Mouse (Mus musculus): ENCODE results near the gene Wsb1.
"Not testable (repeated sequence)": the region's sequence is repeated elsewhere in the genome, so short reads cannot be mapped to it uniquely, and the experiment has no call there.

The Wsb1 gene

DNA sequence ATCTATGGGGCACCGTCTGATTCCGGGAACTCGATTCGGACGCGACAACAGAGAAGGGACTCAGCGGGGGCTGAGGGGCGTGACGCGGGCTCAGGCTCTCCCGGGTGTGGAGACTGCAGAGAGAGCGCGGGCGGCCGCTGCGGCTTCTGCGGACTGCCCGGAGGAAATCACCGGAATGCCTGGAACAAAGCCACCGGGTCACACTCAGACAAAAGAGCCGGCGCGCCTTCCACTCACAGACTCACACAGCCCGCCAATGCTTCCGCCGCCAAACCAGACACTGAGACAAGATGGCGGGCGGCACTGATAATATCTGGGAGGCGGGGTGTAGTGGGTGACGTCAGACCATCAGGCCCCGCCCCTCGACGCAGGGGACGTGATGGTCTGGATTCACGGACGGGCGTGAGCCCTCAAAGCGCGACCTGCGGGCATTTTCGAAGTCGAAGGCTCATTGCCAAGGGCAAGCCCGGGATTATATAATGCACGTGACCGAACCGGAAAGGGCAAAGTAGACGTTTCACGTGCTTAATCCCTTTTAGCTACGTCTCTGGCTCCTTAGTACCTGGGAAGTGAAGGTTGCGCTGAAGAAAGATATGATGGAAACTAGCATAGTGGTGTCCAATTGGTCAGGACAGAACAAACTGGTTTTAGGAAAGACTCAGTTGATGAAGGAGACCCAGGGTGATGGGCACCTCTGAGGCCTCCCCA lies at the start of gene Wsb1:
TSS of gene Wsb1 (minus strand) at position 281 of the 708 bp plus-strand sequence.
- DNase-seq (ENCODE audit: low spot score in 2 of 2), result peak; percentile 84 to 93

DNA sequence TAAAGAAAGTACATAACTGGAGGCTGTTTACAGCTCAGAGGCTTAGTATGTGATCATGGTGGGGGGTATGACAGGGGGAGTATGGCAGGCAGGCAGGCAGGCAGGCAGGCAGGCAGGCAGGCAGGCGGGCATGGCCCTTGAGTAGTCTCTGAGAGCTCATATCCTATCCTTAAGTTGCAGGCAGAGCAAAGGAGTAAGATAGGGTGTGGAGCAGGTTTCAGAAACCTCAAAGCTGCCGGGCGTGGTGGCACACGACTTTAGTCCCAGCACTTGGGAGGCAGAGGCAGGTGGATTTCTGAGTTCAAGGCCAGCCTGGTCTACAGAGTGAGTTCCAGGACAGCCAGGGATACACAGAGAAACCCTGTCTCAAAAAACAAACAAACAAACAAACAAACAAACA lies 49.8 kb upstream of the Wsb1 start:
- not testable (repeated sequence) for DNase-seq (ENCODE audit: low spot score in 2 of 2)

- no peak for DNase-seq (ENCODE audit: low spot score in 2 of 2)
Observed at GRCm38 (mm10) chr11:79303109-79303508, 48.6 kb upstream of the Wsb1 start.

GRCm38 (mm10) chr11:79299719-79300431 lies 45.4 kb upstream of the Wsb1 start:
- DNase-seq (ENCODE audit: low spot score in 2 of 2), result no peak

DNA sequence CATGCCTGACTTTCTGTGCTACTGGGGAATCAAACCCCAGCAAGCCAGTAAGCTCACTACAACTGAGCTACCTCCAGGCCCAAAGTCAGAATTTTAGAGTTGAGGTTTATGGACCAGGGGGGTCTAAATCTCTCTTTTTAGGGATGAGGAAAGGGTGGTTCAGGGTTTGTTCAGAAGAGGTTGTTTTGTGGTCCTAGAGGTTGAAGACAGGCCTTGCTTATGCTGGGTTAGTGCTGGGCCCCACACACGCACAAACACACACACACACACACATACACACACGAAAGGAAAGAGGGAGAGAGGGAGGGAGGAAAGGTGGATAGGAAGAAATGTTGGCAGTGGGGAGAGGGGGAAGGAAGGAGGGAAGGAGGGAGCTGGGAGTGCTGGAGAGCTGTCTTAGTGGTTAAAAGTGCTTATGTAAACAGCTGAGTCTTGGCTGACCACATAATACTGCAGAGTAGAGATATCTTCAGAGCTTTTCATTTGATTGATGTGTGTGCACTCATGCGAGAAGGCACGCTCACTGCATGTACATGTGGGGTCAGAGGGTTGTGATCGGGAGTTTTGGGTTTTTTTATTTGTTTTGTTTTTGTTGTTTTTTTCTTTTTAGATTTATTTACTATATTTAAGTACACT lies 42.5 kb upstream of the Wsb1 start, which contains the start of gene Gm9964:
TSS of gene Gm9964 (minus strand) at position 51 of the 636 bp plus-strand sequence.
- no peak for DNase-seq (ENCODE audit: low spot score in 2 of 2)

- peak in 1 of 2 experiments; percentile 52 for DNase-seq (ENCODE audit: low spot score in 2 of 2)
Observed at GRCm38 (mm10) chr11:79296167-79296566, 41.7 kb upstream of the Wsb1 start.

DNA sequence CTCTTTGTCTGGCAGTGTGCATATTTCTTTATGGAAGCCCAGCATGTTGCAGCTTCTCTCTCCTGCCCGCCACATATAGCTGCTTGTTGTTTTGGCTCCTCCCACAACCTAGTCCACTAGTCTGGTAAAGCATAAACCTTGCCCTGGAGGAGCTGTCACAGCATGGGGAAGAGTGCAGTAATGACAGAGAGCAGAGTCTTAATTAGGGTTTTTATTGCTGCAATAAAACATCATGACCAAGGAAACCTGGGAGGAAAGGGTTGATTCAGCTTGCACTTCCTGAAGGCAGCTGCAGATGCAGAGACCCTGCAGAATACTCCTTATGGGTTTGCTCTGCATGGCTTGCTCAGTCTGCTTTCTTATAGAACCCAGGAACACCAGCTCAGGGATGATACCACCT lies 39.5 kb upstream of the Wsb1 start:
- no peak for DNase-seq (ENCODE audit: low spot score in 2 of 2)

DNA sequence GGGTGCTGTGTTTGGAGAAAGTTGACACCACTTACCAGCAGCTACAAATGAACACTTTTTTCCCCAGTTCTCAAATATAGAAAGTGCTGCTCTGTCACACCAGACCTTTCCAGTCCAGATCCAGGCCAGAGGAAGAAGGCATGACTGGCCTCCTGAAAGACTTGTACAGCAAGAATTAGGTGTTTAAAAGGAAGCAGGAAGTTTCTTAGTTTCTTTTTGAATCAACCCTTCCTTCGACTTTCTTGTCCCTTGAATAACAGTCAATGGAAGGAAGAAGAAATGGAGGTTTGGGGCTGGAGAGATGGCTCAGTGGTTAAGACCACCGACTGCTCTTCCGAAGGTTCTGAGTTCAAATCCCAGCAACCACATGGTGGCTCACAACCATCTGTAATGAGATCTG lies 38.6 kb upstream of the Wsb1 start:
- DNase-seq (ENCODE audit: low spot score in 2 of 2), result no peak

GRCm38 (mm10) chr11:79292130-79292529 lies 37.7 kb upstream of the Wsb1 start:
- no peak for DNase-seq (ENCODE audit: low spot score in 2 of 2)

DNA sequence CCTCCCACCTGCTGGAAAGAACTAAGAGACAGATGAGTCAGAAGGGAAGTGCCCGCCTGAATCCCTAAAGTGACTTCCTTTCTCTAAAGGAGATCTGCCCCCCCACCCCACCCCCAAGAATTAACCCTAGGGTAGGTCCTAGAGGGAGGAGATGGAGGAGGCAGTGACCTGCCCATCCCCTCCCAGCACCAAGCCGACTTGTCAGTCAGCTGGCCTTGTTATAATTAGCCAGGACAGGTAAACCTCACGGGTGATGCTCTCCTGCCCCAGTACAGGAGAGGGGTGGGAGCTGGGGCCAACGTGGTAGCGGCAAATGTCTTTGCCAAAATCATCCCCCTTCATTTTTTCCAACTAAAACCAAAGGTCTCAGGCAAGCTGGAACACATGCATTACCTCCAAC lies 37.2 kb upstream of the Wsb1 start:
- no peak for DNase-seq (ENCODE audit: low spot score in 2 of 2)

- no peak for DNase-seq (ENCODE audit: low spot score in 2 of 2)
Observed at GRCm38 (mm10) chr11:79290473-79290872, 36.0 kb upstream of the Wsb1 start.

DNA sequence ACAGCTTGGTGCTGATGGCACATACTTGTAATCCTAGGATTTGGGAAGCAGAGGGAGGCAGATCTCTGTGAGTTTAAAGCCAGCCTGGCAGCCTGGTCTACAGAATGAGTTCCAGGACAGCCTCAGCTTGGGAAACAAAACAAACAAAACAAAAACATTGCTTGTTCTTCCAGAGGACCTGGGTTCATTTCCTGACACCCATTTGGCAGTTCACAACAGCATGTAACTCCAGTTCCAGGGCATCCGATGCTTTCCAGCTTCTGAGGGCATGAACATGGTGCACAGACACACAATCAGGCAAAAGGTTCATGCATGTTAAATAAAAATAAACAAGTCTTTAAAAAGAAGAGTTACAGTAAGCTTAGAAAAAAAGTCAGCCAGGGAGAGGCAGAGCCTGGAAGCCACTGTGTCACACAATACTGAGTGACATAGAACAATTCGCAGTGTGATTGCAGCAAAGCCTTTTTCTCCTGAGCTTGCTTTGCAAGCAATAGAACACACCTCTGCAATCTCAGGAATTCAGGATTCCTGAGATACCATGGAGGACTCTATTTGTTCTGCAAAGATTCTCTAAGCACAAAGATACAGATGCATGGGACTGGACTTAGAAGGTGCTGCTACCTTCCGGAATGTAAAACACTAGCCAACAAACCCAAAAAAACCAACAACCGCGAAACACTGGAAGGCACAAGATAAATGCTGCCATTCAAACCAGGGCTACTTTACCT lies 34.6 kb upstream of the Wsb1 start:
- DNase-seq (ENCODE audit: low spot score in 2 of 2), result no peak

- DNase-seq (ENCODE audit: low spot score in 2 of 2), result no peak
Observed at GRCm38 (mm10) chr11:79288278-79288843, 33.9 kb upstream of the Wsb1 start.

DNA sequence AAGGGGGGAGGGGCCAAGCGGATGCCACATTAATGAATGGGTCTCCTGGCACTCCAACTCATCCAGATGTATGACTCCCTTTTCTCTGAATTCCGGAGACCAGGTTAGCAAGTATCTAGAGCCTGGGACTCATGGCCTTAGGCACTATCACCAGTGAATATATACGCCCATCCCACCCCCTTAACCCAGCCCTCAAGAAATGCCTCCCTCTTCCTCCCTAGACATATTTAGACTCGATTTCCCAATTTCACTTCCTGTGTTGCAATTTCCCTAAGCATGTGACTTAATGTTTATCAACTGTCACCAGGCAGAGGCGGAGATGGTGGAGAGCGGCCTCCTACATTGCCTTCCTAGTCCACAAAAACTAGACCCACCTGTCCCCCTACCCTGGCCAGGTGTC lies 33.0 kb upstream of the Wsb1 start:
- DNase-seq (ENCODE audit: low spot score in 2 of 2), result no peak

DNA sequence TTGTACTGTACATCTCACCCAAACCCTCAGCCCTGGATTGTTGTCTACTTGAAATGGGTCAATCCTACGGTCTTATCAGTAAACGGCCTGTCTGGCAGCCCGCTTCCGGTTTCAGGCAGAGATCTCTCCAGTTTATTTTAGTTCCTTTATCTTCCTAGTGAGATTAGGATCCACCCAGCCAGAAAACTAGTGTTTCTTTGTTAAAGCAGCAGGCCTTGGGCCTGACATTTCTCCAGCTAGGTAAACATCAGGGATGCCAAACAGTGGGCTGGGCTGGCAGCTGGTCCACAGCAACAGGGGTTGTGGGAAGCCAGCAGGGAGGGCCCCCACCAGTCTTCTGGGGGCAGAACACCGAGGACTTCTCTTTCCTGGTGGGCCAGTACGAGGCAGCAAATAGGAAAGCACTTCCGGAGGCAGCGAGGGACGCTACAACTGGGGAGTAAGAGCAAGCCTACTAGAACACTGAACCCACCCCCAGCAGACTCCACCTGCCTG lies 31.9 kb upstream of the Wsb1 start:
- DNase-seq (ENCODE audit: low spot score in 2 of 2), result no peak

DNA sequence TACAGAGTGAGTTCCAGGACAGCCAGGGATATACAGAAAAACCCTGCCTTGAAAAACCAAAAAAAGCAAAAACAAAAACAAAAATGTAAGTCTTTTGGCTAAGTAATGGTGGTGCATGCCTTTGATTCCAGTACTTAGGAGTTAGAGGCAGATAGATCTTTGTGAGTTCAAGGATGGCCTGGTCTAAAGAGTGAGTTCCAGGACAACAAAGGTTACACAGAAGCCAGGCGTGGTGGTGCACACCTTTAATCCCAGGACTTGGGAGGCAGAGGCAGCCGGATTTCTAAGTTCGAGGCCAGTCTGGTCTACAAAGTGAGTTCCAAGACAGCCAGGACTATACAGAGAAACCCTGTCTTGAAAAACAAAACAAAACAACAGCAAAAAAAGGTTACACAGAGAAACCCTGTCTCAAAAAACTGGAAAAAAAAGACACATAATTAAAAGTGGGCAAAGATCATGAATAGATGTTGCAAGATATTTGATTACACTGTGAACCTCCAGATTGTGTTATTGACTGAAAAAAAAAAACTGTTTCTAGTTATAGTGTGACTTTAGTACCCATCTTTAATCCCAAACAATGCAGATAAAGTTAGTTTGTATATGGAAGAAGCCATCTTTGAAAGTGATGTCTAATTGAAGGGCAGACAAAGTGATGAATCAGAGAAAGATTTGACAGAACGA lies 29.0 kb upstream of the Wsb1 start:
- no peak for DNase-seq (ENCODE audit: low spot score in 2 of 2)

GRCm38 (mm10) chr11:79281396-79281795 lies 26.9 kb upstream of the Wsb1 start:
- DNase-seq (ENCODE audit: low spot score in 2 of 2), result no peak

GRCm38 (mm10) chr11:79279732-79280405 lies 25.4 kb upstream of the Wsb1 start:
- DNase-seq (ENCODE audit: low spot score in 2 of 2), result no peak

GRCm38 (mm10) chr11:79273757-79274156 lies 19.3 kb upstream of the Wsb1 start:
- DNase-seq (ENCODE audit: low spot score in 2 of 2), result no peak

- no peak for DNase-seq (ENCODE audit: low spot score in 2 of 2)
Observed at GRCm38 (mm10) chr11:79273039-79273438, 18.6 kb upstream of the Wsb1 start.
